Mouse (Mus musculus): Measurements from ENCODE around the gene Sh3bp5. TPM values are rescaled to one million over a fixed set of nuclear protein-coding genes. Genes with fewer than 3 reads are reported as not detected.
A peak's percentile ranks its signal among the peaks of the same experiment; 100 is the strongest.

The Sh3bp5 gene
- polyA plus RNA-seq, 1 experiment from 2014 or later = 13.8 TPM

GRCm38 (mm10) chr14:31416835-31417549 lies 18.9 kb downstream of the Sh3bp5 start:
- Histone ChIP-seq H3K27ac (no peak overlapping the region), H3K4me2 (no peak overlapping the region), H3K4me3 (no peak overlapping the region), H3K9me3 (replicated peaks) (no peaks in the 10 kb centered on the region), H3K4me1 (peaks cover 56% of the 10 kb centered on the region), H3K36me3 (no peaks in the 10 kb centered on the region), H3K27me3 (replicated peaks) (0 out of 2 replicates have a peak, but pooled peaks cover 4% of the 10 kb centered on the region), H3K9ac (no peak overlapping the region)
- WGBS (ENCODE audit: insufficient replicate concordance) = 75% methylated on average over 16 of the region's 16 CpGs
- ATAC-seq = no peak

GRCm38 (mm10) chr14:31416411-31416810 lies 19.5 kb downstream of the Sh3bp5 start:
- 61% methylated on average over 3 of the region's 3 CpGs for WGBS (ENCODE audit: insufficient replicate concordance)

GRCm38 (mm10) chr14:31414967-31415376 lies 20.9 kb downstream of the Sh3bp5 start:
- Histone ChIP-seq H3K4me2 (no peak overlapping the region), H3K4me1 (peaks cover 51% of the 10 kb centered on the region), H3K27ac (no peak overlapping the region), H3K9ac (no peak overlapping the region), H3K4me3 (no peak overlapping the region), H3K36me3 (0 out of 2 replicates have a peak, but pooled peaks cover 4% of the 10 kb centered on the region), H3K9me3 (replicated peaks) (no peaks in the 10 kb centered on the region), H3K27me3 (replicated peaks) (peaks cover 8% of the 10 kb centered on the region)
- WGBS (ENCODE audit: insufficient replicate concordance) = 61% methylated on average over 7 of the region's 7 CpGs
- no peak for ATAC-seq

More at GRCm38 (mm10) chr14:31416411-31416810, 19.5 kb downstream of the Sh3bp5 start:
- no peak overlapping the region for H3K9ac ChIP-seq
- H3K9me3 ChIP-seq (replicated peaks) = no peaks in the 10 kb centered on the region
- no peak for ATAC-seq
- H3K4me1 ChIP-seq = peaks cover 51% of the 10 kb centered on the region
- H3K4me2 ChIP-seq = no peak overlapping the region
- H3K4me3 ChIP-seq = no peak overlapping the region
- H3K27me3 ChIP-seq (replicated peaks) = 0 out of 2 replicates have a peak, but pooled peaks cover 4% of the 10 kb centered on the region
- H3K27ac ChIP-seq = no peak overlapping the region
- no peaks in the 10 kb centered on the region for H3K36me3 ChIP-seq

- 0 out of 2 replicates have a peak, but pooled peaks cover 4% of the 10 kb centered on the region for H3K36me3 ChIP-seq
- H3K4me1 ChIP-seq = peaks cover 56% of the 10 kb centered on the region
- H3K27me3 ChIP-seq (replicated peaks) = peaks cover 10% of the 10 kb centered on the region
- no peak overlapping the region for H3K4me3 ChIP-seq
- no peak for ATAC-seq
- WGBS (ENCODE audit: insufficient replicate concordance) = 55% methylated on average over 10 of the region's 10 CpGs
- H3K9ac ChIP-seq = no peak overlapping the region
- no peak overlapping the region for H3K4me2 ChIP-seq
- no peaks in the 10 kb centered on the region for H3K9me3 ChIP-seq (replicated peaks)
- H3K27ac ChIP-seq = no peak overlapping the region
These were observed 21.5 kb downstream of the Sh3bp5 start for GRCm38 (mm10) chr14:31414235-31414966.

GRCm38 (mm10) chr14:31413475-31414086 lies 22.3 kb downstream of the Sh3bp5 start:
- Histone ChIP-seq H3K4me1 (peaks cover 57% of the 10 kb centered on the region), H3K4me2 (no peak overlapping the region), H3K9ac (no peak overlapping the region), H3K9me3 (replicated peaks) (no peaks in the 10 kb centered on the region), H3K27ac (no peak overlapping the region), H3K4me3 (no peak overlapping the region), H3K36me3 (0 out of 2 replicates have a peak, but pooled peaks cover 4% of the 10 kb centered on the region), H3K27me3 (replicated peaks) (peaks cover 10% of the 10 kb centered on the region)
- 45% methylated on average over 6 of the region's 6 CpGs for WGBS (ENCODE audit: insufficient replicate concordance)
- ATAC-seq = no peak

GRCm38 (mm10) chr14:31412651-31413056 lies 23.2 kb downstream of the Sh3bp5 start:
- WGBS (ENCODE audit: insufficient replicate concordance) = 71% methylated on average over 10 of the region's 10 CpGs
- Histone ChIP-seq H3K4me2 (no peak overlapping the region), H3K9ac (no peak overlapping the region), H3K4me1 (peaks cover 66% of the 10 kb centered on the region), H3K36me3 (0 out of 2 replicates have a peak, but pooled peaks cover 4% of the 10 kb centered on the region), H3K27me3 (replicated peaks) (peaks cover 10% of the 10 kb centered on the region), H3K27ac (no peak overlapping the region), H3K9me3 (replicated peaks) (no peaks in the 10 kb centered on the region), H3K4me3 (no peak overlapping the region)
- ATAC-seq = no peak

- no peak overlapping the region for H3K27ac ChIP-seq
- 0 out of 2 replicates have a peak, but pooled peaks cover 4% of the 10 kb centered on the region for H3K36me3 ChIP-seq
- 53% methylated on average over 4 of the region's 4 CpGs for WGBS (ENCODE audit: insufficient replicate concordance)
- H3K27me3 ChIP-seq (replicated peaks) = peaks cover 10% of the 10 kb centered on the region
- H3K4me3 ChIP-seq = no peak overlapping the region
- H3K4me1 ChIP-seq = peaks cover 81% of the 10 kb centered on the region
- no peak for ATAC-seq
- no peak overlapping the region for H3K9ac ChIP-seq
- no peak overlapping the region for H3K4me2 ChIP-seq
- H3K9me3 ChIP-seq (replicated peaks) = no peaks in the 10 kb centered on the region
These were observed 25.1 kb downstream of the Sh3bp5 start for GRCm38 (mm10) chr14:31410737-31411136.

GRCm38 (mm10) chr14:31410123-31410724 lies 25.7 kb downstream of the Sh3bp5 start:
- Histone ChIP-seq H3K9me3 (replicated peaks) (no peaks in the 10 kb centered on the region), H3K27ac (no peak overlapping the region), H3K9ac (no peak overlapping the region), H3K36me3 (0 out of 2 replicates have a peak, but pooled peaks cover 4% of the 10 kb centered on the region), H3K4me2 (no peak overlapping the region), H3K4me1 (peaks cover 82% of the 10 kb centered on the region), H3K4me3 (no peak overlapping the region), H3K27me3 (replicated peaks) (peaks cover 10% of the 10 kb centered on the region)
- WGBS (ENCODE audit: insufficient replicate concordance) = 31% methylated on average over 9 of the region's 9 CpGs
- ATAC-seq = no peak

- no peak for ATAC-seq
- 0 out of 2 replicates have a peak, but pooled peaks cover 4% of the 10 kb centered on the region for H3K36me3 ChIP-seq
- H3K27ac ChIP-seq = peak overlapping the region; percentile 34
- H3K27me3 ChIP-seq (replicated peaks) = peaks cover 10% of the 10 kb centered on the region
- no peak overlapping the region for H3K4me3 ChIP-seq
- no peak overlapping the region for H3K9ac ChIP-seq
- no peaks in the 10 kb centered on the region for H3K9me3 ChIP-seq (replicated peaks)
- WGBS (ENCODE audit: insufficient replicate concordance) = 65% methylated on average over 8 of the region's 8 CpGs
- H3K4me2 ChIP-seq = no peak overlapping the region
- peaks cover 82% of the 10 kb centered on the region for H3K4me1 ChIP-seq
These were observed 27.2 kb downstream of the Sh3bp5 start for GRCm38 (mm10) chr14:31408666-31409065.

- Histone ChIP-seq H3K9ac (no peak overlapping the region), H3K36me3 (0 out of 2 replicates have a peak, but pooled peaks cover 4% of the 10 kb centered on the region), H3K27me3 (replicated peaks) (peaks cover 10% of the 10 kb centered on the region), H3K9me3 (replicated peaks) (no peaks in the 10 kb centered on the region), H3K4me1 (peaks cover 82% of the 10 kb centered on the region), H3K4me2 (no peak overlapping the region), H3K4me3 (no peak overlapping the region), H3K27ac (peak overlapping the region; percentile 34)
- no peak for ATAC-seq
- WGBS (ENCODE audit: insufficient replicate concordance) = 61% methylated on average over 6 of the region's 6 CpGs
These were observed 27.8 kb downstream of the Sh3bp5 start for GRCm38 (mm10) chr14:31407911-31408604.

GRCm38 (mm10) chr14:31407208-31407607 lies 28.7 kb downstream of the Sh3bp5 start:
- 84% methylated on average over 15 of the region's 15 CpGs for WGBS (ENCODE audit: insufficient replicate concordance)
- Histone ChIP-seq H3K4me2 (no peak overlapping the region), H3K9me3 (replicated peaks) (no peaks in the 10 kb centered on the region), H3K27ac (0 out of 2 replicates have a peak overlapping the region, but pooled peaks have one; percentile 34), H3K4me1 (peaks cover 84% of the 10 kb centered on the region), H3K9ac (no peak overlapping the region), H3K36me3 (0 out of 2 replicates have a peak, but pooled peaks cover 4% of the 10 kb centered on the region), H3K4me3 (no peak overlapping the region), H3K27me3 (replicated peaks) (peaks cover 8% of the 10 kb centered on the region)
- no peak for ATAC-seq
